Mouse (Mus musculus) neural tube, embryonic 11.5 days (tissue): ENCODE results near the gene Itprip. TPM values are rescaled to one million over a fixed set of nuclear protein-coding genes. Genes with fewer than 3 reads are reported as not detected.
A peak's percentile ranks its signal among the peaks of the same experiment; 100 is the strongest.

Experiments
- ATAC-seq: fragments of 200-750 bp; cut with Nextera tagmentation; 2 replicates; pipeline ENCODE4 v1.8.0; 2017; ENCODE audit warnings: moderate number of reproducible peaks, mild to moderate bottlenecking, moderate TSS enrichment, moderate library complexity; ENCODE audit not compliant: insufficient read depth, low FRiP score, low TSS enrichment
- DNase-seq: peaks from one replicate; pipeline ENCODE4 v3.0.0-alpha.2; 2015; ENCODE audit warnings: low spot score
- H3K27ac ChIP-seq: fragments of 300-500 bp; sonication (generic); 2 replicates; pipeline ENCODE4 v1.5.1; 2014; ENCODE audit warnings: low read depth, mild to moderate bottlenecking, low read length
- H3K27me3 ChIP-seq: fragments of 300-500 bp; sonication (generic); 2 replicates; pipeline ENCODE4 v1.6.1; 2014; ENCODE audit warnings: mild to moderate bottlenecking, low read length, mixed read lengths; ENCODE audit not compliant: control insufficient read depth, insufficient read depth
- H3K36me3 ChIP-seq: fragments of 300-500 bp; sonication (generic); 2 replicates; pipeline ENCODE4 v1.6.1; 2014; ENCODE audit warnings: mild to moderate bottlenecking, low read length, moderate library complexity, mixed read lengths; ENCODE audit not compliant: control insufficient read depth, insufficient read depth
- H3K4me1 ChIP-seq: fragments of 300-500 bp; sonication (generic); 2 replicates; pipeline ENCODE4 v1.6.1; 2014; ENCODE audit warnings: low read length, mixed read lengths; ENCODE audit not compliant: control insufficient read depth, insufficient read depth
- H3K4me2 ChIP-seq: fragments of 300-500 bp; sonication (generic); 2 replicates; pipeline ENCODE4 v1.6.1; 2014; ENCODE audit warnings: low read depth, mild to moderate bottlenecking, moderate library complexity
- H3K4me3 ChIP-seq: fragments of 300-500 bp; sonication (generic); 2 replicates; pipeline ENCODE4 v1.5.1; 2014; ENCODE audit warnings: low read depth, low read length
- H3K9ac ChIP-seq: fragments of 300-500 bp; sonication (generic); 2 replicates; pipeline ENCODE4 v1.6.1; 2014; ENCODE audit warnings: mild to moderate bottlenecking, low read length
- H3K9me3 ChIP-seq: fragments of 300-500 bp; sonication (generic); 2 replicates; pipeline ENCODE4 v1.6.1; 2016; ENCODE audit warnings: low read length; ENCODE audit not compliant: control insufficient read depth
- WGBS: fragments of 180-500 bp; shearing (Covaris S2); extraction: QIAGEN DNeasy Blood & Tissue Kit; methylation state at CpG from one replicate; pipeline ENCODE4 v1.1.7; 2014; 5-methylcytosine and 5-hydroxymethylcytosine counted together
- polyA plus RNA-seq: library from polyadenylated mRNA; unstranded; fragments of >200 nt; fragmentation: Nextera tagmentation; extraction: Ambion mirVana; gene quantifications from 2 replicates; pipeline ENCODE4 v1.2.1, GENCODE M21; 2014

The Itprip gene
- polyA plus RNA-seq, 1 experiment from 2014 or later: 15.8 TPM

- no peak overlapping the region for H3K4me2 ChIP-seq
- no peaks in the 10 kb centered on the region for H3K9me3 ChIP-seq
- no peak overlapping the region for H3K27ac ChIP-seq
- H3K4me1 ChIP-seq: peaks cover 6% of the 10 kb centered on the region
- WGBS: 92% methylated on average over 11 of the region's 11 CpGs
- H3K9ac ChIP-seq: no peak overlapping the region
- no peaks in the 10 kb centered on the region for H3K36me3 ChIP-seq
- DNase-seq (no peak), ATAC-seq (no peak)
- H3K4me3 ChIP-seq: no peak overlapping the region
- H3K27me3 ChIP-seq: no peaks in the 10 kb centered on the region
Measured at GRCm38 (mm10) chr19:47936490-47936889, 17.4 kb upstream of the Itprip start.

- Histone ChIP-seq H3K9me3 (no peaks in the 10 kb centered on the region), H3K36me3 (no peaks in the 10 kb centered on the region), H3K4me3 (no peak overlapping the region), H3K27ac (no peak overlapping the region), H3K4me2 (no peak overlapping the region), H3K27me3 (no peaks in the 10 kb centered on the region), H3K9ac (no peak overlapping the region), H3K4me1 (peaks cover 6% of the 10 kb centered on the region)
- DNase-seq (no peak), ATAC-seq (no peak)
- WGBS: 86% methylated on average over 6 of the region's 6 CpGs
Measured at GRCm38 (mm10) chr19:47935530-47935929, 16.4 kb upstream of the Itprip start.

GRCm38 (mm10) chr19:47934636-47935238 lies 15.6 kb upstream of the Itprip start:
- no peak overlapping the region for H3K27ac ChIP-seq
- no peak overlapping the region for H3K4me3 ChIP-seq
- H3K9me3 ChIP-seq: no peaks in the 10 kb centered on the region
- H3K27me3 ChIP-seq: no peaks in the 10 kb centered on the region
- no peak for ATAC-seq
- H3K9ac ChIP-seq: no peak overlapping the region
- peaks cover 6% of the 10 kb centered on the region for H3K4me1 ChIP-seq
- H3K4me2 ChIP-seq: no peak overlapping the region
- 74% methylated on average over 16 of the region's 16 CpGs for WGBS
- H3K36me3 ChIP-seq: no peaks in the 10 kb centered on the region
- DNase-seq: no peak

GRCm38 (mm10) chr19:47934146-47934545 lies 15.0 kb upstream of the Itprip start:
- Histone ChIP-seq H3K9me3 (no peaks in the 10 kb centered on the region), H3K9ac (no peak overlapping the region), H3K27me3 (no peaks in the 10 kb centered on the region), H3K36me3 (no peaks in the 10 kb centered on the region), H3K27ac (no peak overlapping the region), H3K4me2 (no peak overlapping the region), H3K4me1 (peaks cover 6% of the 10 kb centered on the region), H3K4me3 (no peak overlapping the region)
- ATAC-seq: no peak
- no peak for DNase-seq
- 91% methylated on average over 8 of the region's 8 CpGs for WGBS

GRCm38 (mm10) chr19:47931982-47932638 lies 13.0 kb upstream of the Itprip start:
- Histone ChIP-seq H3K36me3 (no peaks in the 10 kb centered on the region), H3K27me3 (no peaks in the 10 kb centered on the region), H3K4me3 (no peak overlapping the region), H3K9ac (no peak overlapping the region), H3K27ac (no peak overlapping the region), H3K9me3 (no peaks in the 10 kb centered on the region), H3K4me2 (no peak overlapping the region), H3K4me1 (no peaks in the 10 kb centered on the region)
- WGBS: 41% methylated on average over 7 of the region's 7 CpGs
- DNase-seq (peak; percentile 34), ATAC-seq (peak; percentile 82)

GRCm38 (mm10) chr19:47929043-47929442 lies 9.9 kb upstream of the Itprip start:
- no peak overlapping the region for H3K9ac ChIP-seq
- no peaks in the 10 kb centered on the region for H3K27me3 ChIP-seq
- WGBS: 85% methylated on average over 4 of the region's 4 CpGs
- DNase-seq (no peak), ATAC-seq (no peak)
- H3K4me3 ChIP-seq: no peak overlapping the region
- H3K9me3 ChIP-seq: no peaks in the 10 kb centered on the region
- H3K4me1 ChIP-seq: no peaks in the 10 kb centered on the region
- H3K36me3 ChIP-seq: no peaks in the 10 kb centered on the region
- H3K4me2 ChIP-seq: no peak overlapping the region
- no peak overlapping the region for H3K27ac ChIP-seq

- Histone ChIP-seq H3K4me1 (no peaks in the 10 kb centered on the region), H3K4me2 (no peak overlapping the region), H3K27me3 (no peaks in the 10 kb centered on the region), H3K9me3 (no peaks in the 10 kb centered on the region), H3K36me3 (no peaks in the 10 kb centered on the region), H3K9ac (no peak overlapping the region), H3K4me3 (no peak overlapping the region), H3K27ac (no peak overlapping the region)
- 94% methylated on average over 2 of the region's 2 CpGs for WGBS
- DNase-seq (no peak), ATAC-seq (no peak)
Measured at GRCm38 (mm10) chr19:47927032-47927431, 7.9 kb upstream of the Itprip start.

- ATAC-seq (no peak), DNase-seq (no peak)
- 75% methylated on average over 7 of the region's 7 CpGs for WGBS
- Histone ChIP-seq H3K4me1 (no peaks in the 10 kb centered on the region), H3K9ac (no peak overlapping the region), H3K4me2 (no peak overlapping the region), H3K4me3 (no peak overlapping the region), H3K36me3 (no peaks in the 10 kb centered on the region), H3K9me3 (no peaks in the 10 kb centered on the region), H3K27me3 (no peaks in the 10 kb centered on the region), H3K27ac (no peak overlapping the region)
Measured at GRCm38 (mm10) chr19:47925819-47926218, 6.7 kb upstream of the Itprip start.

- WGBS: 8% methylated on average over 8 of the region's 8 CpGs
- DNase-seq: no peak
- H3K27ac ChIP-seq: no peak overlapping the region
- H3K9me3 ChIP-seq: no peaks in the 10 kb centered on the region
- no peaks in the 10 kb centered on the region for H3K36me3 ChIP-seq
- H3K4me2 ChIP-seq: peak overlapping the region; percentile 79
- H3K27me3 ChIP-seq: no peaks in the 10 kb centered on the region
- H3K4me1 ChIP-seq: peaks cover 9% of the 10 kb centered on the region
- H3K4me3 ChIP-seq: peak overlapping the region; percentile 80; the same call in 1 of the 2 replicates
- no peak; the same call in 1 of the 2 replicates for ATAC-seq
- H3K9ac ChIP-seq: peak overlapping the region; percentile 93
Measured at GRCm38 (mm10) chr19:47919966-47920375, 872 bp upstream of the Itprip start.
